Mouse (Mus musculus): ENCODE results near the gene Tfam. TPM values are rescaled to one million over a fixed set of nuclear protein-coding genes. Genes with fewer than 3 reads are reported as not detected.

Tfam gene
- total RNA-seq (2021) = 10 to 100 TPM; 53.0 to 58.1 TPM
- long read RNA-seq, experiment 1, full-length matches to known transcripts = 27 of 33 reads
- long read RNA-seq, experiment 1, partial matches to known transcripts = 3 of 33 reads
- long read RNA-seq, experiment 1, other reads (novel, unspliced or antisense) = 3 of 33 reads
- long read RNA-seq, experiment 2, full-length matches to known transcripts = 5 of 5 reads
- long read RNA-seq, experiment 2, partial matches to known transcripts = 0 of 5 reads
- long read RNA-seq, experiment 2, other reads (novel, unspliced or antisense) = 0 of 5 reads

- no peak for DNase-seq
Observed at GRCm38 (mm10) chr10:71238240-71238554, at the start of gene Tfam. Gene Tfam, minus strand, starts transcription at chr10:71238280.

DNA sequence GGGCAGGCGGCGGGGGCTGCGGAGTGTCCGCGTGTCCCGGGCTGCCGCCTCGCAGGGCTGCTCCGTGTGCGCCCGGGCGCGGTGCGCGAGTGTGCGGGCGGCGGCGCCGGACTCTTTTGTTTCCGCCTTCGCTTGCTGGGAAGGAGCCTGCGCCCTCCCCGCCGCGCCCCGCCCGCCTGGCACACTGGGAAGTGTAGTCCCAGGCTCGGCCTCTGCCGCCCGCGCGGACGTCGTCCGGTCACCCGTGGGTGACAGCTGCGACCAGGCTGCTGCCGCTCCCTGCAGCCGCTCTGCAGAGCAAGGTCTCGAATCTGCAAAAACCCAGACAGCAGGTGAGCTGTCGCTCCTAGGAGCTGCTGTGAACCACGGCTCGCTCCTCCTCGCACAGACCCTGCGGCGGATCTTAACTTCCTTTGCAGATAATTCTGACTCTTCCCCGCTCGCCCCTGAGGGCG, 47.1 kb upstream of the Tfam start, which contains the start of gene Ube2d1:
Ube2d1 (minus strand) TSS at position 137 of the 455 bp plus-strand sequence.
- DNase-seq = peak; percentile 94 to 95

GRCm38 (mm10) chr10:71284511-71285125, 46.5 kb upstream of the Tfam start:
- peak in 1 of 2 experiments; percentile 3 for DNase-seq

- DNase-seq = no peak
Observed at GRCm38 (mm10) chr10:71284131-71284510, 46.0 kb upstream of the Tfam start.

GRCm38 (mm10) chr10:71273008-71273739, 35.1 kb upstream of the Tfam start:
- no peak for DNase-seq

GRCm38 (mm10) chr10:71267973-71268372, 29.9 kb upstream of the Tfam start:
- DNase-seq = no peak

DNA sequence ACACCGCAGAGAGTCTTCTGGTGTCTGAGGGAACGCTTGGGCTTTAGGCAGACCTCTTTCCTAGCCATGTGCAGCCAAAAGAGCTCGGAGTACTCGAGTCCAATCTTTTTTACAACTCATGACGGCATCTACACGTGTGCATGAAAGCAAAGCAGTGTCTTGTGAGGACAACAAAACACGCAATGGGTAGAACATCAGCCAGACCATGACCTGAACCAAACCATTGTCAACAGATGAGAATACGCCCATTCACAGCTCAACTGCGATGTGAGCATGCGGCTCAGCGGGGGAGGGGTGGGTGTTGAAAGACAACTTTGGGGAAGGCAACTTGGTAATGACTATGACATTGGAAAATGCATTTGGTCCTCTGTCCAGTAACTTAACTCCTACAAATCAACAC, 29.4 kb upstream of the Tfam start:
- no peak for DNase-seq

- no peak for DNase-seq
Observed at GRCm38 (mm10) chr10:71265067-71265466, 27.0 kb upstream of the Tfam start.

- DNase-seq = no peak
Observed at GRCm38 (mm10) chr10:71261637-71262036, 23.6 kb upstream of the Tfam start.

DNA sequence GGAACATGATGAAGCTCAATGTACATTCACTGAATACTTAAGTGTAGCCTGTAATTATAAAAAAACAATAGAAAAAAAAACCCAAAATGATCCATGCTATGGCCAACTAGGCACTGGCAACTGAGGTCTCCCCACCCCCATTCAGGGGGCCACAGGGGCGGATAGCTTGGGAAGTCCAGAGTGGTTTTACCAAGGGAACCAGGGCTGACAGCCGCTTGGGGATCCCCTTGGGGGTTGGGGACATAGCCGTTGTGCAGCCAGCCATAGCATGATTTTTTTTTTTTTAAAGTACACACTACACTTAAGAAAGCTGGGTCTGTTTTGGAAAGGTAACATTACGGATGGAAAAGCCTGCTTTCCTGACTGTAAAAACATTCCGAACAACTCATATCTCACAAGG, 20.9 kb upstream of the Tfam start:
- DNase-seq = no peak

- no peak for DNase-seq
Observed at GRCm38 (mm10) chr10:71258516-71258915, 20.4 kb upstream of the Tfam start.

DNA sequence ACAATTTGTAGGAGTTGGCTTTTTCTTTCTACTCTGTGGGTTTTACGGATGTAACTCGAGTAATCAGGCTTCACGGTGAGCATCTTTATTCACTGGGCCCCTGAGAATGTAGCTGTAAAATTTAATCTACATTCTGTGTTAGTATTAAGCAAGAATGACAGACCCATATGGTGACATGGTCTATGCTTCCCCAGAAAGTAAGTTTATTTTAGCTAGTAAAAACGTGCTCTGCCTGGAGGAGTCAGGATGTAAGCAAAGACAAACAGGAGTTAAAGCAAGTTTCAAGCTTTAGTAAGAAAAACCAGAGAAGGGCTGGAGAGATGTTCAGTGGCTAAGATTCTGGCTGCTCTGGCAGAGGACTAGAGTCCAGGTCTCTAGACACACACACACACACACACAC, 15.1 kb upstream of the Tfam start:
- DNase-seq = no peak

DNA sequence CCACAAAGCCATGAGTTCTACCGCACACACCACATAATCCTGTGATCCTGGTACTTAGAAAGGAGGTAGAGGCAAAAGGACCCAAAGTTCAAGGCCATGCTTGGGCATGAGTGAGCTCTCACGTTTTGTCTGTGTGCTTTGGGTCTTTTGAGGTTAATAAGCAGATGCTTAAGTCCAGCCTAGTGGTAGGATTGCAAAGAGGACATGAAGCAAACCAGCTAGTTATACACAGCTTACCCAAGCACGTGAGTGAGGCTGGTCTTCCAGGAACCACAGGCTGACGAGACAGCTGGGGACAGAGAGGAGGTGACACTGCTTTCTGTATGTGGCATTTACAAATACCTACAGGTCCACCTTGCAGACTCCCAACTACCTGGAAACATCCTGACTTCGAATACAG, 14.3 kb upstream of the Tfam start:
- no peak for DNase-seq

DNA sequence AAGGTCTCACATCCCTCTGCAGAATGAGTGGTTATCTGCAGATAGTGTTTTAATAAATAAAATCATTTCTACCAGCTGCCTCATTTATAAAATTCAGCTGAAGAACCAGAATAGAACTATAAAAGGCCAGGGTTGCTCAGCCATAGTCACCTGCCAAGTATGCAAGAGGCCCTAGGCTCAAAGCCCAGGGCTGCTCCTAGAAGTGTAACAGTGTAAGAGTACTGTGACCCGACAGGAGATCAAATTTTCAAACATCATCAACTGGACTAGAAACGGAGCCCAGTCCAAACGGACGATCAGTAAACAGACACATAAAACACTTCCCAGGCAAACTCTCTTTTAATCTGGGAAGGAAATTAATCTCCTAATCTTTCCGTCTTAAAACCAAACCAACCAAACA, 13.8 kb upstream of the Tfam start:
- DNase-seq = peak; percentile 3 to 26

DNA sequence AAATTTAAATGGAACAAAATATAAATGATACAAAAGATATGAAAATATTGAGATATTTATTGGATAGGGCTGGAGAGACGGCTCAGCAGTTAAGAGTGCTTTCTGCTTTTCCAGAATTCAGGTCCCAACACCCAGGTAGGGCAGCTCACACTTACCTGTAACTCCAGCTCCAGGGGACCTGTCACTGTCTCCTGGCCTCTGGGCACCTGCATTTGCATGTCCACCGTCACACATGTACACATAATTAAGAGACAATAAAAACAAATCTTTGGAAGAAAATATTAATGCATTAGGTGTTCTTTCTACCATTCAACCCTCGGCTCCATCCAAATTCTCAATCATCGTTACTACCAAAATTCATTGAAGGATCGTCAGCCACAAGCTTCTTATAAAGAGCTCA, 13.2 kb upstream of the Tfam start:
- no peak for DNase-seq

- DNase-seq = no peak
Observed at GRCm38 (mm10) chr10:71250472-71250871, 12.4 kb upstream of the Tfam start.

- DNase-seq = no peak
Observed at GRCm38 (mm10) chr10:71249086-71249880, 11.2 kb upstream of the Tfam start.

DNA sequence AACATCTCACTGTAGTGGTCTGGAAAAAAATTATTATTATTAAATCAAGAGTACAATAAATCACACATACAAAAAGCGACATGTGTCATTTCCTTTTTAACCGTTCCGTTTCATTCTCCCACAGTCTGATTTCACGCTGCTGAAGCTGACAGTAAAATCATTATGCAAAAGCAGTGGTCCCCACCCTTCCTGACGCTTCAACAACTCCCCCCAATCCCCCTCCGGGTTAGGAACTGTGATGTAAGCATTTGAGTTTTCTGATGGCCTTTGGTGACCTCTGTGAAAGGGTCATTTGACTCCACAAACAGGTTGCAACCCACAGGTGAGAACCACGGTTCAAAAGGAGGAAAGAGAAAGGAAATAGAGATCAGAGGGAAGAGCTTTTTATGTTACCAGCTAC, 8.9 kb upstream of the Tfam start:
- no peak for DNase-seq

DNA sequence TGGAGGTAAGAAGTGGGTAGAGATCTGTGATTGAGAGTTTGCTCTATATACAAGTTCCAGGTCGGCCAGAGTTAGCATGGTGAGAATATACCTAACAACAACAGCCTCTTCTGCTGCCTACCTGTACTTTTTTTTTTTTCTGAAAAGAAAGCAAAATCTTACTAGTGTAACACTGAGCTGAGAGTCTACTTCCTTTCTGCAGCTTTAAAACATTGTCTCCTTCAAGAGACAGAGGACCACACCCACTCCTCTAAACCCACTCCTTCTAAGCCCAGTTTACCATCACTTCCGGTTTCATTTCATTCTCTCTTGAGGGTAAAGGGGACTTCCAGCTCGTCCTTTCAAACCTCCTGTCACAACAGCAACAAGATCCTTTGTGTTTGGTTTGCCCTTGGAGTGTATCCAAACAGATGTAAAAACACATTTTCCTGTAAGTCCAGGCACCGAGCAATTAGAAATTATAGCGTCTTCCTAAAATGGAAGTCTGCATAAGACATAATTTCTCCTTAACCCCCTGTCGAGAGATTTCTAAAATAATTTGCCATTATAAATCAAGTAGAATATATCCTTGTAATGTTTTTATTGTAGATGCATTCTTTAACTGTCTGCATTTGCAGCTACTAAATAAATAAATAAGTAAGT, 1.5 kb upstream of the Tfam start:
- DNase-seq = no peak

GRCm38 (mm10) chr10:71237516-71238239, 402 bp downstream of the Tfam start:
- DNase-seq = peak; percentile 98 to 99

GRCm38 (mm10) chr10:71234071-71234470, 4.0 kb downstream of the Tfam start:
- no peak for DNase-seq

Data from adrenal gland, postnatal 36 days (tissue).